Mouse (Mus musculus): ENCODE data around the gene Cd3g. TPM values are rescaled to one million over a fixed set of nuclear protein-coding genes. Genes with fewer than 3 reads are reported as not detected.

Gene Cd3g
- total RNA-seq, 2 experiments from 2014 or later, result 2.3 to 14.6 TPM

GRCm38 (mm10) chr9:44941756-44942155, 38.5 kb downstream of the Cd3g start:
- ATAC-seq (replicated peaks; ENCODE audit: low FRiP score, low TSS enrichment, poor library complexity, severe bottlenecking), result no peak

- ATAC-seq (replicated peaks; ENCODE audit: low FRiP score, low TSS enrichment, poor library complexity, severe bottlenecking), result no peak
These were observed 58.7 kb downstream of the Cd3g start for GRCm38 (mm10) chr9:44921543-44921942.

- peak; percentile 76 for ATAC-seq (replicated peaks; ENCODE audit: low FRiP score, low TSS enrichment, poor library complexity, severe bottlenecking)
These were observed 59.1 kb downstream of the Cd3g start for GRCm38 (mm10) chr9:44921123-44921468.

- ATAC-seq (replicated peaks; ENCODE audit: low FRiP score, low TSS enrichment, poor library complexity, severe bottlenecking), result peak; percentile 85
These were observed 59.7 kb downstream of the Cd3g start, which contains the start of gene Atp5l for GRCm38 (mm10) chr9:44920374-44921122. TSS of gene Atp5l (minus strand) at chr9:44920742.

- ATAC-seq (replicated peaks; ENCODE audit: low FRiP score, low TSS enrichment, poor library complexity, severe bottlenecking), result no peak
These were observed 60.6 kb downstream of the Cd3g start for GRCm38 (mm10) chr9:44919606-44920005.

Other genes with a start within 250 kb of the Cd3g start
- gene Phldb1, start 245.2 kb downstream of the Cd3g start, total RNA-seq (2014; fragmentation: Nextera tagmentation), result 3.7 and 5.3 TPM in 2 replicates
- gene Phldb1, start 245.2 kb downstream of the Cd3g start, total RNA-seq (2017), result 1.6 and 14.1 TPM in 2 replicates
- 111 and 119 TPM in 2 replicates for gene Arcn1, start 212.6 kb downstream of the Cd3g start, total RNA-seq (2014; fragmentation: Nextera tagmentation)
- gene Arcn1, start 212.6 kb downstream of the Cd3g start, total RNA-seq (2017), result 177 and 182 TPM in 2 replicates
- gene Ift46, start 212.5 kb downstream of the Cd3g start, total RNA-seq (2014; fragmentation: Nextera tagmentation), result 27.7 and 31.3 TPM in 2 replicates
- gene Ift46, start 212.5 kb downstream of the Cd3g start, total RNA-seq (2017), result 24.1 and 28.7 TPM in 2 replicates
- gene Tmem25, start 181.1 kb downstream of the Cd3g start, total RNA-seq (2014; fragmentation: Nextera tagmentation), result not detected in 2 replicates
- gene Tmem25, start 181.1 kb downstream of the Cd3g start, total RNA-seq (2017), result 0.28 TPM in 1 of 2 replicates, not detected in the other
- not detected in 2 replicates for gene Ttc36, start 177.4 kb downstream of the Cd3g start, total RNA-seq (2014; fragmentation: Nextera tagmentation)
- gene Ttc36, start 177.4 kb downstream of the Cd3g start, total RNA-seq (2017), result not detected in 2 replicates
- 97.4 and 110 TPM in 2 replicates for gene Kmt2a, start 99.1 kb downstream of the Cd3g start, total RNA-seq (2014; fragmentation: Nextera tagmentation)
- 14.0 and 23.6 TPM in 2 replicates for gene Kmt2a, start 99.1 kb downstream of the Cd3g start, total RNA-seq (2017)
- 751 and 827 TPM in 2 replicates for gene Atp5l, start 59.7 kb downstream of the Cd3g start, total RNA-seq (2014; fragmentation: Nextera tagmentation)
- gene Atp5l, start 59.7 kb downstream of the Cd3g start, total RNA-seq (2017), result 149 and 255 TPM in 2 replicates
- 58.0 and 64.3 TPM in 2 replicates for gene Ube4a, start 14.8 kb downstream of the Cd3g start, total RNA-seq (2014; fragmentation: Nextera tagmentation)
- 40.6 and 50.2 TPM in 2 replicates for gene Ube4a, start 14.8 kb downstream of the Cd3g start, total RNA-seq (2017)
- gene Cd3d, start 1.4 kb upstream of the Cd3g start, total RNA-seq (2014; fragmentation: Nextera tagmentation), result 5.5 and 24.0 TPM in 2 replicates
- not detected in 2 replicates for gene Cd3d, start 1.4 kb upstream of the Cd3g start, total RNA-seq (2017)
- 10.5 and 20.5 TPM in 2 replicates for gene Cd3e, start 29.2 kb upstream of the Cd3g start, total RNA-seq (2014; fragmentation: Nextera tagmentation)
- gene Cd3e, start 29.2 kb upstream of the Cd3g start, total RNA-seq (2017), result not detected in 2 replicates
- gene Mpzl2, start 59.4 kb upstream of the Cd3g start, total RNA-seq (2014; fragmentation: Nextera tagmentation), result 0.77 TPM in 1 of 2 replicates, not detected in the other
- not detected in 2 replicates for gene Mpzl2, start 59.4 kb upstream of the Cd3g start, total RNA-seq (2017)
- gene Mpzl3, start 74.8 kb upstream of the Cd3g start, total RNA-seq (2014; fragmentation: Nextera tagmentation), result not detected in 2 replicates
- gene Mpzl3, start 74.8 kb upstream of the Cd3g start, total RNA-seq (2017), result 0.65 TPM in 1 of 2 replicates, not detected in the other
- gene Jaml, start 98.8 kb upstream of the Cd3g start, total RNA-seq (2014; fragmentation: Nextera tagmentation), result 0.79 and 0.81 TPM in 2 replicates
- 0.61 and 0.94 TPM in 2 replicates for gene Jaml, start 98.8 kb upstream of the Cd3g start, total RNA-seq (2017)
- gene Scn2b, start 137.4 kb upstream of the Cd3g start, total RNA-seq (2014; fragmentation: Nextera tagmentation), result not detected in 2 replicates
- gene Scn2b, start 137.4 kb upstream of the Cd3g start, total RNA-seq (2017), result not detected in 2 replicates
- gene Scn4b, start 158.0 kb upstream of the Cd3g start, total RNA-seq (2014; fragmentation: Nextera tagmentation), result 0.22 and 1.2 TPM in 2 replicates
- 1.1 TPM in 1 of 2 replicates, not detected in the other for gene Scn4b, start 158.0 kb upstream of the Cd3g start, total RNA-seq (2017)
- not detected in 2 replicates for gene BC049352, start 201.6 kb upstream of the Cd3g start, total RNA-seq (2014; fragmentation: Nextera tagmentation)
- gene BC049352, start 201.6 kb upstream of the Cd3g start, total RNA-seq (2017), result not detected in 2 replicates
- not detected in 2 replicates for gene Tmprss4, start 223.7 kb upstream of the Cd3g start, total RNA-seq (2014; fragmentation: Nextera tagmentation)
- gene Tmprss4, start 223.7 kb upstream of the Cd3g start, total RNA-seq (2017), result not detected in 2 replicates

Data from megakaryocyte-erythroid progenitor cell, adult 5-6 weeks (primary cell).